Mouse (Mus musculus): ENCODE results near the gene Gm11549. TPM values are rescaled to one million over a fixed set of nuclear protein-coding genes. Genes with fewer than 3 reads are reported as not detected.
A peak's percentile ranks its signal among the peaks of the same experiment; 100 is the strongest.

The Gm11549 gene
- polyA plus RNA-seq, 1 experiment from 2014 or later, result 0.33 TPM

DNA sequence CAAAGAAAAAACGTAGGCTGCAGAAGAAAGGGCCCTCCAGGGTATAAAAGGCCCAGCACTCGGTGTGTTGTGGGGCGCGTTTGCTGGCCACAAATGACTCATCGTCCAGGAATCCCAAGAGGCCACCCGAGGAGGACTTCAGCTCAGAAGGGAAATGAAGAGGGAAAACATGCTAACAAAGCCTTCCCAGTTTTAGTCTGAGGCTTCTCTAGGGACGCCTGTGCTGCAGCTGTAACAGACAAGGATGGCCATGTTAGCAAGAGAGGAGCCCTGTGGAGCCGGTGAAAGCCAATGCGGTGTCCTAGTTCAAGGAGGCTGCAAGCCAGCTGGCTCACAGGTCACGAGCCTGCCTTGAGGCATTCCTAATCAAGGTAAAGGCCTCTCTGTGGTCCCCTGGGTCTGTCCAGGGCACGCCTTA is 39.8 kb downstream of the Gm11549 start:
- Histone ChIP-seq H3K36me3 (ENCODE audit: control insufficient read depth, insufficient read depth, low read length) (no peaks in the 10 kb centered on the region), H3K27me3 (replicated peaks; ENCODE audit: control insufficient read depth, insufficient read depth, low read length) (no peaks in the 10 kb centered on the region), H3K9me3 (ENCODE audit: control insufficient read depth, low read length) (no peaks in the 10 kb centered on the region), H3K4me3 (ENCODE audit: low read depth, low read length) (no peak overlapping the region), H3K9ac (ENCODE audit: low read depth, low read length) (peak overlapping the region; percentile 26; the same call in 1 of the 2 replicates), H3K4me2 (ENCODE audit: low read depth, low read length) (peak overlapping the region; percentile 41), H3K4me1 (ENCODE audit: control insufficient read depth, insufficient read depth, low read length) (peaks cover 32% of the 10 kb centered on the region), H3K27ac (replicated peaks; ENCODE audit: low read depth, low read length) (peak overlapping the region; percentile 85)
- ATAC-seq (ENCODE audit: low read depth), result peak; percentile 65
- DNase-seq (ENCODE audit: low spot score), result peak; percentile 85
- WGBS, result 6% methylated on average over 11 of the region's 11 CpGs

DNA sequence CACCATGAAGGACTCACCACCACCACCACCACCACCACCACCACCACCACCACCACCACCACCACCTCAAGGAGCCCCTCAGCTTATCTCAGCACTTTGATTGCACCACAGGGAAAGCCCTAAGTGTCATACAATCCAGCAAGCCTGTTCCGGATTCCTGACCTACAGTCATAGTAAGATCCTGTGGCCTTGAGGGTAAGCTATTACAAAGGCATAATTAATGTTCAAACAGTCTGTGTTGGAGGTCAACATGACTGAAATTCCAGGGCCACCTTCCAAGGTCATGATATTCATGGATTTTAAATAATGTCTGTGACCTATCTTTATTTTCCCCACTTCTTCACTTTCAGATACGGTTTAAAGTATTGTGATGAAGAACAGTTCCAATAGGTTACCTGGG is 41.1 kb downstream of the Gm11549 start:
- no peaks in the 10 kb centered on the region for H3K27me3 ChIP-seq (replicated peaks; ENCODE audit: control insufficient read depth, insufficient read depth, low read length)
- no peak overlapping the region for H3K4me2 ChIP-seq (ENCODE audit: low read depth, low read length)
- 82% methylated on average over 2 of the region's 2 CpGs for WGBS

DNA sequence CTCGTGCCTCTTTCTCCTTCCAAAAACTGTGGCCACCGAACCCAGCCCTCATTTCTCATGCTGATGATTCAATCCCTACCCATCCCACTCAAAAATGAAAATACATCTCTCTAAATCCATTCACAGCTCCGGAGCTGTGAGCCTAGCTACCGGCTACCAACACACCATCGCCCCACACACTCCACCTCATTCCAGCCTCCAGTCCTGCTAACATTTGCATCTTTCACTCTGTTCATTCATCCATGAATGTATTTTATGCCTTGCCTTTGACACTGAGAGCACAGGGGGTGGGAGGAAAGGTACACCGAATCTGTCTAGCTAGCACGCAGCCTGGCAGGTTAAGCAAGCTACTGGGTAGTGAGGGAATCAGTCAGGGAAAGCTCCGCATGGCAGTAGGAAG is 42.8 kb downstream of the Gm11549 start:
- Histone ChIP-seq H3K4me2 (ENCODE audit: low read depth, low read length) (no peak overlapping the region), H3K9me3 (ENCODE audit: control insufficient read depth, low read length) (no peaks in the 10 kb centered on the region), H3K36me3 (ENCODE audit: control insufficient read depth, insufficient read depth, low read length) (no peaks in the 10 kb centered on the region), H3K27me3 (replicated peaks; ENCODE audit: control insufficient read depth, insufficient read depth, low read length) (no peaks in the 10 kb centered on the region), H3K27ac (replicated peaks; ENCODE audit: low read depth, low read length) (no peak overlapping the region), H3K4me3 (ENCODE audit: low read depth, low read length) (no peak overlapping the region), H3K9ac (ENCODE audit: low read depth, low read length) (no peak overlapping the region), H3K4me1 (ENCODE audit: control insufficient read depth, insufficient read depth, low read length) (peaks cover 42% of the 10 kb centered on the region)
- DNase-seq (ENCODE audit: low spot score) (no peak), ATAC-seq (ENCODE audit: low read depth) (no peak; the same call in 1 of the 2 replicates)
- 83% methylated on average over 8 of the region's 8 CpGs for WGBS

More for the DNA sequence above, 41.1 kb downstream of the Gm11549 start:
- Histone ChIP-seq H3K36me3 (ENCODE audit: control insufficient read depth, insufficient read depth, low read length) (no peaks in the 10 kb centered on the region), H3K27ac (replicated peaks; ENCODE audit: low read depth, low read length) (no peak overlapping the region), H3K4me1 (ENCODE audit: control insufficient read depth, insufficient read depth, low read length) (peaks cover 40% of the 10 kb centered on the region), H3K9ac (ENCODE audit: low read depth, low read length) (no peak overlapping the region), H3K9me3 (ENCODE audit: control insufficient read depth, low read length) (no peaks in the 10 kb centered on the region), H3K4me3 (ENCODE audit: low read depth, low read length) (no peak overlapping the region)
- ATAC-seq (ENCODE audit: low read depth), result no peak
- DNase-seq (ENCODE audit: low spot score), result no peak

DNA sequence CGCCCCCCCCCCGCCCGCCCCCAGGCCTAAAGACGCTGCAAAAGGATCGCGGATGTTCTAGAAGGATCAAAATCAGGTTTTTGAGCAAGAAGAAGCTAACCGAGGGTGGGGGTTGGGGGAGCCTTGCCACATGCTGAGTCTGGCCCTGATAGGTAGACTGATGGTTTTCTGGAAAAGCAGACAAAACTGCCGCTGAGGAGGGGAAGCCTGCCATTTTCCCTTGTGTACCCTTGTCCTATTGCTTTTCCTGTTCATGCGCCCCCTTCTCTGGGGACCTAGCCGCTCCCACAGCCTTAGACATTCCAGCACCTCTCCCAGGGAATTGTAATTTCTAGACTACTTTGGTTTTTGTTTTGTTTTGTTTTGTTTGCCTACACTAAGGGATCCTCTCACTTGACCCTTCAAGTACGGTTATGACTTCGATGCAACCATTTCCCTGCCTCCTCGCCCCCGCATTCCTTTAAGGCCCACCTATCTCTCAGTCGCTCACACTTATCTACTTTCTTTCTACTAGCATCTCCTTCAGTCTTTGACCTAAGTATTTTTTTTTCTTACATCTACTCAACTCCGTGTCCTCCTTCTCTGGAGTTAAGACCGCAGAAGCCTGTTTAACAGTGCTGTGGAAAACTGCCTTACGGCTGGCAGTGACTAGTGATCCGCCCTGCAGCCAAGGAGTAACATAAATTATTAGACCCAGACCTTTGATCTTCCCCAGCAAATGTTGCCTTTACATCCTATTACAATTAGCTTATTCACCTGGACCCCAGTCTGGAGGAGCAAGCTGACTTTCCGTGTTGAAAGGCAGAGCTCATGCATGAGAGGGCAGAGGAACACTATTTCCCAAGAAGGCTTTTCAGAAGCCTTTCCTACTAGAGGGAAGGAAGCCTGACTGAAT is 45.1 kb downstream of the Gm11549 start:
- no peaks in the 10 kb centered on the region for H3K27me3 ChIP-seq (replicated peaks; ENCODE audit: control insufficient read depth, insufficient read depth, low read length)
- ATAC-seq (ENCODE audit: low read depth) (no peak), DNase-seq (ENCODE audit: low spot score) (no peak)
- H3K9me3 ChIP-seq (ENCODE audit: control insufficient read depth, low read length), result no peaks in the 10 kb centered on the region
- 27% methylated on average over 20 of the region's 20 CpGs for WGBS
- peaks cover 24% of the 10 kb centered on the region for H3K4me1 ChIP-seq (ENCODE audit: control insufficient read depth, insufficient read depth, low read length)
- peak overlapping the region; percentile 80 for H3K4me2 ChIP-seq (ENCODE audit: low read depth, low read length)
- H3K27ac ChIP-seq (replicated peaks; ENCODE audit: low read depth, low read length), result peak overlapping the region; percentile 95
- H3K36me3 ChIP-seq (ENCODE audit: control insufficient read depth, insufficient read depth, low read length), result no peaks in the 10 kb centered on the region
- peak overlapping the region; percentile 86 for H3K4me3 ChIP-seq (ENCODE audit: low read depth, low read length)
- peak overlapping the region; percentile 90 for H3K9ac ChIP-seq (ENCODE audit: low read depth, low read length)

DNA sequence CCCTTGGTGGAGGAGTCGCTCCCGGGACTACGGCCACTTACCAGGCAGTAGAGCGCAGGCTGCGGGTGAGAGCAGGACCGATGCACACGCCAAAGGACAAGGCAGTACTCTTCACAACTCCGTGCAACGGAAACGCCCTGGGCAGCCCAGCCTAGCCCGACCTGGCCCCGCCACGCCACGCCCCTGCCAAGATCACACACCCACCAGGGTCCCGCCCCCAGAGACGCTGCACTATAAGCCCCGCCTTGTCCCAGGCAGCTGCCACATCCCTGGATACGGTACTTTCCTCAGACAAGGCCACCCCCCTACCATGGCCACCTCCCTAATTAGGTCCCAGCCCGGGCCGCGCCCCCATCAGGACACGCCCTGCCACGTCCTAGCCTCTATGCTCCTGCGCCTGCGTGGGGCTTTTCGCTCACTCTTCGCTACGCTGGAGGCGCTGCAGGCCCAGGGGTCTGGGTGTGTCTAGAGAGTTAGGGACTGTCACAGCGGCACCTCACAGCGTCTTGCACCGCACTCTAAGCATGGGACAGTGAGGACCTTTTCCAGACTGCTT is 46.0 kb downstream of the Gm11549 start, which contains the start of the genes Anxa5 and 1810062G17Rik:
Gene Anxa5, minus strand, starts transcription at position 363 of the 556 bp plus-strand sequence.
Gene 1810062G17Rik, plus strand, starts transcription at position 406 of the 556 bp plus-strand sequence.
- Histone ChIP-seq H3K4me2 (ENCODE audit: low read depth, low read length) (peak within 1 kb of the TSS; percentile 80), H3K9ac (ENCODE audit: low read depth, low read length) (peak within 1 kb of the TSS; percentile 90), H3K4me1 (ENCODE audit: control insufficient read depth, insufficient read depth, low read length) (peaks cover 24% of the 10 kb centered on the region), H3K36me3 (ENCODE audit: control insufficient read depth, insufficient read depth, low read length) (no peaks in the 10 kb centered on the region), H3K9me3 (ENCODE audit: control insufficient read depth, low read length) (no peaks in the 10 kb centered on the region), H3K27me3 (replicated peaks; ENCODE audit: control insufficient read depth, insufficient read depth, low read length) (no peaks in the 10 kb centered on the region), H3K27ac (replicated peaks; ENCODE audit: low read depth, low read length) (peak within 1 kb of the TSS; percentile 95), H3K4me3 (ENCODE audit: low read depth, low read length) (peak within 1 kb of the TSS; percentile 86)
- DNase-seq (ENCODE audit: low spot score), result peak; percentile 99
- peak; percentile 98 for ATAC-seq (ENCODE audit: low read depth)
- under 1% methylated on average over 22 of the region's 32 CpGs for WGBS

DNA sequence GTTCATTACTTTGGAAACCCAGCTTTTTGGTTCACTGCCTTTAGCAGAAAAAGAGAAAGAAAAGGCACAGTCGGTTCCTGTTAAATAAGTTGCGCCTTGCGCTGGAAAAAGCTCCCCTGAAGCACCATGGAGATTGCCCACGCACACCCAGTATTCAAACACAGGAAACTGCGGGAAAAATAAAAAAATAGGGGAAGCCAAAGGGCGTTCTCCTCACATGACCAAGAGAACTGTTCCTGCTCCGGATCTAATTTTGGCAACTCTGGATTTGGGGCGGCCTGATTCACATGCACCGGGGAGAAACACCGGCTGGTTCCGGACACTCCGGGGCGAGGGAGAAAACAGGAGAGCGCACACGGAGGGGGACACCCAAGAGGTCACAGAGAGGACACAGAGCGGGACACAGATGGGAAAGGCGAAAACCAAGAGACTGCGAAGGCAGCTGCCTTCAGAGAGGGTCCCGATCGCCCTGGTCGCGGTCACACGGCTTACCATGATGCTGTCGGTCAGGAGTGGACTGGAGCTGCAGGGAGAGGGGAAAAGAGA is 46.6 kb downstream of the Gm11549 start:
- no peak; the same call in none of the 2 replicates for ATAC-seq (ENCODE audit: low read depth)
- Histone ChIP-seq H3K4me2 (ENCODE audit: low read depth, low read length) (peak overlapping the region; percentile 80), H3K27me3 (replicated peaks; ENCODE audit: control insufficient read depth, insufficient read depth, low read length) (no peaks in the 10 kb centered on the region), H3K4me1 (ENCODE audit: control insufficient read depth, insufficient read depth, low read length) (peaks cover 27% of the 10 kb centered on the region), H3K27ac (replicated peaks; ENCODE audit: low read depth, low read length) (peak overlapping the region; percentile 95), H3K4me3 (ENCODE audit: low read depth, low read length) (peak overlapping the region; percentile 86), H3K9me3 (ENCODE audit: control insufficient read depth, low read length) (no peaks in the 10 kb centered on the region), H3K36me3 (ENCODE audit: control insufficient read depth, insufficient read depth, low read length) (no peaks in the 10 kb centered on the region), H3K9ac (ENCODE audit: low read depth, low read length) (peak overlapping the region; percentile 90)
- DNase-seq (ENCODE audit: low spot score), result peak; percentile 63
- WGBS, result under 1% methylated on average over 24 of the region's 24 CpGs

DNA sequence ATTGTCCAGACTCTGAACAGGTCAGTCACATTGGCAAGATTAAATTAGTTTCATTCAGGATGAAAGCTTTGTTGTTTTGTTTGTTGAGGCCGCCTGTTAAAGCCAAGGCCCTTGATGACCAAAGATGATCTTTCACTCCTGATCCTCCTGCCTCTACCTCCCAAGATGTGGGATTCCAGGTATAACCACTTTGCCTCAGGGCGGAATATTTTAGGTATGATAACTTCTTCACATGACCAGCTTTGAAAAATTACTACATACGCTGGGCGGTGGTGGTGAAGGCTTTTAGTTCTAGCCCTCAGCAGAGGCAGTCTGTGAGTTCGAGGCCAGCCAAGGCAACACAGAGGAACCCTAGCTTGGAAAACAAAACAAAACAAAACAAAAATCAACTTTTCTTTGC is 47.2 kb downstream of the Gm11549 start:
- peak overlapping the region; percentile 86 for H3K4me3 ChIP-seq (ENCODE audit: low read depth, low read length)
- no peak for ATAC-seq (ENCODE audit: low read depth)
- no peaks in the 10 kb centered on the region for H3K27me3 ChIP-seq (replicated peaks; ENCODE audit: control insufficient read depth, insufficient read depth, low read length)
- H3K27ac ChIP-seq (replicated peaks; ENCODE audit: low read depth, low read length), result peak overlapping the region; percentile 95
- WGBS, result 74% methylated on average over 5 of the region's 5 CpGs
- H3K9ac ChIP-seq (ENCODE audit: low read depth, low read length), result peak overlapping the region; percentile 90
- DNase-seq (ENCODE audit: low spot score), result no peak
- H3K36me3 ChIP-seq (ENCODE audit: control insufficient read depth, insufficient read depth, low read length), result no peaks in the 10 kb centered on the region
- no peaks in the 10 kb centered on the region for H3K9me3 ChIP-seq (ENCODE audit: control insufficient read depth, low read length)
- peaks cover 27% of the 10 kb centered on the region for H3K4me1 ChIP-seq (ENCODE audit: control insufficient read depth, insufficient read depth, low read length)
- peak overlapping the region; percentile 80 for H3K4me2 ChIP-seq (ENCODE audit: low read depth, low read length)

DNA sequence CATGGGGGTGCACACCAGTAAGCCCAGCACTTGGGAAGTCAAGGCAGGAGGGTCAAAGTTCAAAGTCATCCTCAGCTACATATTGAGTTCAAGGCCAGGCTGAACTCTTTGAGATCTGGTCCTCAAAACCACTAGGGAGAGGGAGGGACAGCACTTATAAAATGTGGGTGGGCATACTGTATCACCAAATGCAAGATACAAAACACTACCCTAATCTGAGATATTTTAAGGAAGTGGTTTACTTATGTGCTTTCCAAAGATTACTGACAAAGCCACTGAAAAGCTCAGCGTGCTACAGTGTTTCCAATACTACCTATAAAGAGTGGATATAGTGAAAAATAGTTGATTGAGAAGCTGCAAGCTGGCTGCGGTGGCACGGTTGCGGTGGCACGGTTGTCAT is 48.4 kb downstream of the Gm11549 start:
- ATAC-seq (ENCODE audit: low read depth), result no peak
- H3K9me3 ChIP-seq (ENCODE audit: control insufficient read depth, low read length), result no peaks in the 10 kb centered on the region
- H3K27me3 ChIP-seq (replicated peaks; ENCODE audit: control insufficient read depth, insufficient read depth, low read length), result no peaks in the 10 kb centered on the region
- no peak overlapping the region for H3K4me2 ChIP-seq (ENCODE audit: low read depth, low read length)
- no peak for DNase-seq (ENCODE audit: low spot score)
- no peak overlapping the region for H3K9ac ChIP-seq (ENCODE audit: low read depth, low read length)
- 94% methylated on average over 5 of the region's 5 CpGs for WGBS
- H3K4me3 ChIP-seq (ENCODE audit: low read depth, low read length), result no peak overlapping the region
- H3K36me3 ChIP-seq (ENCODE audit: control insufficient read depth, insufficient read depth, low read length), result no peaks in the 10 kb centered on the region
- no peak overlapping the region for H3K27ac ChIP-seq (replicated peaks; ENCODE audit: low read depth, low read length)
- peaks cover 27% of the 10 kb centered on the region for H3K4me1 ChIP-seq (ENCODE audit: control insufficient read depth, insufficient read depth, low read length)

Data from embryonic facial prominence, embryonic 14.5 days (tissue).